Mouse (Mus musculus): ENCODE measurements around the gene Sptan1.

GRCm38 (mm10) chr2:30042445-30042844, 77.1 kb downstream of the Sptan1 start:
- TF ChIP-seq CTCF (IDR thresholded peaks at IDR 0.05; ENCODE audit: low read depth) (peak; percentile 94), EP300 (IDR thresholded peaks at IDR 0.05; ENCODE audit: low read depth) (no peak)
